In the genomic region with DNA sequence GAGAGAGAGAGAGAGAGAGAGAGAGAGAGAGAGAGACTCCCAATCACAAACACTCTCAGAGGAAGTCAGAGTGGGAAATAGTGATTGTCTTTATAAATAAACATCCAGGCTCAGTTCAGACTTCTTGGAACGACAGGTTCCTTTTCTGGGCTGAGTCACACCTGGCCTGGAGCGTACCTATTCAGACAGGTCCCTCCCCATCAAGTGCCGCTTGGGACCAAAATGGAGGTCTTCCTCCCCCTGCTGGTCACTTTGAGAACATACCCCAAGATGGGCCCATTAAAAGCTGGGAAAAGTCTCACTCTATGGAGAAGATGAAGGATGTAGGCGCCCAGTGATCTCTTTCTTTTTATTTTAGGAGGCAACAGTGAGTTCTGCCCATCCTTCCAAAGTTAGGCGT, we compare ENCODE assay signal across 9 mouse cellular contexts. TPM values are rescaled to one million over a fixed set of nuclear protein-coding genes. Genes with fewer than 3 reads are reported as not detected.
DNase-seq lines count a peak whose midpoint lies in the region; ATAC-seq and TF ChIP-seq lines count a peak whose summit lies in the region.
"Had no signal": no experiment of that assay in that cellular context is flagged by ENCODE, and none has a peak within 500 bp of the region (broad histone marks: within the 10 kb centered on the region; RNA-seq: fewer than 3 reads in every experiment).

No protein-coding gene starts in this region.

- in situ Hi-C loops in CH12.LX (cut with MboI; ENCODE audit: low pct_ligation_motif_present, low pct_unique_long_range_greater_than_20kb, low sequenced_read_pairs) = loop anchor here (5.0 kb wide), 2 partner anchors 49 to 204 kb away; no protein-coding TSS in a partner anchor

- TF ChIP-seq RAD21 in CH12.LX (IDR thresholded peaks at IDR 0.05; ENCODE audit: low read depth, low read length) = peak; percentile 93

- H3K4me3 ChIP-seq in hindbrain, embryonic 14.5 days (replicated peaks; ENCODE audit: low read length) = no peak overlapping the region
- H3K4me3 ChIP-seq in hindbrain, embryonic 12.5 days = no peak overlapping the region
- no peak overlapping the region for H3K4me3 ChIP-seq in CH12.LX (replicated peaks in 1 of 3; ENCODE audit: low read depth in 2 of 3, low read length in 2 of 3, poor library complexity in 1 of 3)
- H3K4me3 ChIP-seq in forebrain, embryonic 14.5 days (ENCODE audit: low read depth, low read length) = no peak overlapping the region
- H3K4me3 ChIP-seq: limb, embryonic 12.5 days had no signal

- no peaks in the 10 kb centered on the region for H3K9me3 ChIP-seq in hindbrain, embryonic 14.5 days (ENCODE audit: control insufficient read depth, low read length)
- H3K9me3 ChIP-seq in hindbrain, embryonic 12.5 days (replicated peaks) = no peaks in the 10 kb centered on the region; the same call in 1 of the 2 replicates
- H3K9me3 ChIP-seq in CH12.LX (replicated peaks; ENCODE audit: low read length) = no peaks in the 10 kb centered on the region
- no peaks in the 10 kb centered on the region for H3K9me3 ChIP-seq in forebrain, embryonic 14.5 days (replicated peaks; ENCODE audit: control insufficient read depth, low read length)
- H3K9me3 ChIP-seq: limb, embryonic 12.5 days had no signal

- H3K4me2 ChIP-seq in hindbrain, embryonic 14.5 days (replicated peaks) = no peak overlapping the region
- H3K4me2 ChIP-seq in hindbrain, embryonic 12.5 days (replicated peaks) = no peak overlapping the region
- no peak overlapping the region for H3K4me2 ChIP-seq in CH12.LX (ENCODE audit: insufficient read depth, low read depth, poor library complexity, severe bottlenecking)
- no peak overlapping the region for H3K4me2 ChIP-seq in forebrain, embryonic 14.5 days (ENCODE audit: low read length)
- H3K4me2 ChIP-seq: limb, embryonic 12.5 days had no signal

- H3K79me2 ChIP-seq in CH12.LX (replicated peaks; ENCODE audit: control insufficient read depth, extremely low read depth, insufficient read depth, poor library complexity, severe bottlenecking) = no peaks in the 10 kb centered on the region

- H3K9ac ChIP-seq in hindbrain, embryonic 14.5 days = no peak overlapping the region
- H3K9ac ChIP-seq in hindbrain, embryonic 12.5 days = no peak overlapping the region; the same call in 1 of the 2 replicates
- no peak overlapping the region for H3K9ac ChIP-seq in CH12.LX (ENCODE audit: insufficient read depth, low read depth)
- H3K9ac ChIP-seq in forebrain, embryonic 14.5 days (ENCODE audit: low read length) = no peak overlapping the region
- H3K9ac ChIP-seq: limb, embryonic 12.5 days had no signal

- DNase-seq in hindbrain, embryonic 14.5 days (ENCODE audit: low spot score) = peak; percentile 72
- peak; percentile 50 for DNase-seq in CH12.LX (ENCODE audit: extremely low read depth)
- peak; percentile 73 for DNase-seq in forebrain, embryonic 14.5 days (ENCODE audit: low spot score)
- peak; percentile 71 to 78 for DNase-seq in kidney, adult 8-10 months
- peak; percentile 83 for DNase-seq in lung, postnatal 25 days (ENCODE audit: low spot score)
- DNase-seq in spleen, postnatal 14 days (ENCODE audit: low spot score in 2 of 2) = peak; percentile 38 to 62

- H3K27me3 ChIP-seq in hindbrain, embryonic 14.5 days (ENCODE audit: control insufficient read depth, insufficient read depth, low read length) = no peaks in the 10 kb centered on the region
- H3K27me3 ChIP-seq in hindbrain, embryonic 12.5 days = no peaks in the 10 kb centered on the region
- H3K27me3 ChIP-seq in CH12.LX (replicated peaks) = peaks cover 46% of the 10 kb centered on the region
- no peaks in the 10 kb centered on the region for H3K27me3 ChIP-seq in forebrain, embryonic 14.5 days (replicated peaks; ENCODE audit: control insufficient read depth, insufficient read depth, low read length)

- no peak; the same call in 1 of the 2 replicates for ATAC-seq in hindbrain, embryonic 14.5 days (ENCODE audit: low FRiP score)
- ATAC-seq in hindbrain, embryonic 12.5 days (ENCODE audit: low FRiP score) = no peak
- 0 out of 2 replicates have a peak, but pooled peaks have one; percentile 70 for ATAC-seq in cerebellum, adult (ENCODE audit: insufficient number of reproducible peaks, low FRiP score, low TSS enrichment)
- peak; percentile 60 for ATAC-seq in forebrain, embryonic 14.5 days

- TF ChIP-seq EP300 in CH12.LX (IDR thresholded peaks at IDR 0.05; ENCODE audit: low read length) = no peak

- WGBS in hindbrain, embryonic 14.5 days = 6% methylated on average over 5 of the region's 5 CpGs
- WGBS in hindbrain, embryonic 12.5 days = 7% methylated on average over 5 of the region's 5 CpGs
- WGBS in forebrain, embryonic 14.5 days = 1% methylated on average over 5 of the region's 5 CpGs

- dilution Hi-C loops in CH12.LX (cut with MboI; ENCODE audit: extremely low pct_ligation_motif_present, extremely low pct_unique_long_range_greater_than_20kb, low sequenced_read_pairs) = no loop called here

- TF ChIP-seq CTCF in CH12.LX (conservative IDR thresholded peaks at IDR 0.05 in 1 of 2, IDR thresholded peaks at IDR 0.05 in 1 of 2; ENCODE audit: low read depth in 2 of 2, low read length in 2 of 2) = peak; percentile 50 to 92; a peak in 3 of 4 replicates

- H3K27ac ChIP-seq in hindbrain, embryonic 14.5 days = no peak overlapping the region
- no peak overlapping the region for H3K27ac ChIP-seq in hindbrain, embryonic 12.5 days
- H3K27ac ChIP-seq in CH12.LX (ENCODE audit: insufficient read depth, low read depth) = no peak overlapping the region
- no peak overlapping the region for H3K27ac ChIP-seq in forebrain, embryonic 14.5 days (ENCODE audit: low read depth, low read length)
- H3K27ac ChIP-seq: limb, embryonic 12.5 days had no signal

- no peaks in the 10 kb centered on the region for H3K36me3 ChIP-seq in hindbrain, embryonic 14.5 days (replicated peaks; ENCODE audit: control insufficient read depth, insufficient read depth)
- no peaks in the 10 kb centered on the region for H3K36me3 ChIP-seq in hindbrain, embryonic 12.5 days
- H3K36me3 ChIP-seq in CH12.LX (replicated peaks in 1 of 2; ENCODE audit: control insufficient read depth in 1 of 2, insufficient read depth in 1 of 2, low read length in 1 of 2) = no peaks in the 10 kb centered on the region
- no peaks in the 10 kb centered on the region for H3K36me3 ChIP-seq in forebrain, embryonic 14.5 days (ENCODE audit: control insufficient read depth, insufficient read depth, low read length)
- H3K36me3 ChIP-seq: limb, embryonic 12.5 days had no signal

- no peak for TF ChIP-seq POLR2A in CH12.LX (IDR thresholded peaks at IDR 0.05; ENCODE audit: low read depth, low read length)

- no peaks in the 10 kb centered on the region for H3K4me1 ChIP-seq in hindbrain, embryonic 14.5 days (replicated peaks; ENCODE audit: control insufficient read depth, insufficient read depth, low read length)
- H3K4me1 ChIP-seq in hindbrain, embryonic 12.5 days = no peaks in the 10 kb centered on the region
- peaks cover 8 to 25% of the 10 kb centered on the region in 2 experiments for H3K4me1 ChIP-seq in CH12.LX (ENCODE audit: control insufficient read depth in 1 of 2, insufficient read depth in 2 of 2)
- no peaks in the 10 kb centered on the region for H3K4me1 ChIP-seq in forebrain, embryonic 14.5 days (ENCODE audit: control insufficient read depth, insufficient read depth, low read length)
- H3K4me1 ChIP-seq: limb, embryonic 12.5 days had no signal

TF ChIP-seq in CH12.LX, 34 proteins besides CTCF, POLR2A, EP300 and RAD21:
- TF ChIP-seq ELF1 (IDR thresholded peaks at IDR 0.05; ENCODE audit: low read depth, low read length) (no peak), ZC3H11A (IDR thresholded peaks at IDR 0.05; ENCODE audit: low read depth, low read length) (peak; percentile 93), USF1 (IDR thresholded peaks at IDR 0.05; ENCODE audit: low read depth, low read length) (no peak), BHLHE40 (IDR thresholded peaks at IDR 0.05; ENCODE audit: low read depth, low read length) (0 out of 2 replicates have a peak, but pooled peaks have one; percentile 19), MAZ (IDR thresholded peaks at IDR 0.05; ENCODE audit: low read depth, low read length) (peak; percentile 51; the same call in 1 of the 2 replicates), CHD1 (IDR thresholded peaks at IDR 0.05; ENCODE audit: low read depth, low read length) (no peak), IRF4 (IDR thresholded peaks at IDR 0.05; ENCODE audit: low read depth, low read length) (peak; percentile 40; the same call in 1 of the 2 replicates), SMC3 (IDR thresholded peaks at IDR 0.05; ENCODE audit: low read depth, low read length) (peak; percentile 97), JUND (conservative IDR thresholded peaks at IDR 0.05; ENCODE audit: low read depth, low read length) (0 out of 2 replicates have a peak, but pooled peaks have one; percentile 10)

RNA-seq across cellular contexts. Expression of a gene that starts 4.3 kb away (rescaled TPM):
- 0.20 and 0.23 TPM in 2 replicates for polyA plus RNA-seq in hindbrain, embryonic 14.5 days (2014; fragmentation: Nextera tagmentation; extraction: Ambion mirVana)
- 0.13 TPM in 1 of 2 replicates, not detected in the other for polyA plus RNA-seq in hindbrain, embryonic 12.5 days (2016; fragmentation: Nextera tagmentation; extraction: Ambion mirVana)
- total RNA-seq in CH12.LX (2012; rRNA removed) (0.25 and 0.71 TPM in 2 replicates), CH12.LX (2014; rRNA removed) (0.28 and 0.47 TPM in 2 replicates)
- 0.18 and 0.36 TPM in 2 replicates for polyA plus RNA-seq in CH12.LX (2012; ENCODE audit: insufficient read length, low read depth)
- polyA plus RNA-seq in forebrain, embryonic 14.5 days (2014; fragmentation: Nextera tagmentation; extraction: Ambion mirVana) = 0.13 TPM in 1 of 2 replicates, not detected in the other
- polyA plus RNA-seq: limb, embryonic 12.5 days had no signal

RNA-seq across cellular contexts. Expression of a gene that starts 27.8 kb away (rescaled TPM):
- polyA plus RNA-seq in hindbrain, embryonic 14.5 days (2014; fragmentation: Nextera tagmentation; extraction: Ambion mirVana) = 26.3 and 29.0 TPM in 2 replicates
- 90.4 and 105 TPM in 2 replicates for polyA plus RNA-seq in hindbrain, embryonic 12.5 days (2016; fragmentation: Nextera tagmentation; extraction: Ambion mirVana)
- total RNA-seq in CH12.LX (2012; rRNA removed) (11.6 and 14.4 TPM in 2 replicates), CH12.LX (2014; rRNA removed) (14.8 and 19.7 TPM in 2 replicates)
- 6.9 and 7.2 TPM in 2 replicates for polyA plus RNA-seq in CH12.LX (2012; ENCODE audit: insufficient read length, low read depth)
- 67.3 and 82.6 TPM in 2 replicates for polyA plus RNA-seq in forebrain, embryonic 14.5 days (2014; fragmentation: Nextera tagmentation; extraction: Ambion mirVana)

Comparison
In these comparisons a context has a peak if more than half of its experiments do, and no peak if none do; other contexts are left out.
1. ATAC-seq: peak in cerebellum, adult (single experiment) and forebrain, embryonic 14.5 days (single experiment); none in hindbrain, embryonic 14.5 days (single experiment) and hindbrain, embryonic 12.5 days (single experiment).
2. Peak in every context shown above with its lines, with median percentiles within 50 percentile points of each other: DNase-seq.